Mouse (Mus musculus) bone marrow macrophage, adult 2 months (primary cell): ENCODE results near the gene Supv3l1. TPM values are rescaled to one million over a fixed set of nuclear protein-coding genes. Genes with fewer than 3 reads are reported as not detected.
A peak's percentile ranks its signal among the peaks of the same experiment; 100 is the strongest.
"Not testable (repeated sequence)": the region's sequence is repeated elsewhere in the genome, so short reads cannot be mapped to it uniquely, and the experiment has no call there.

Experiments
- H3K27ac ChIP-seq: 2 replicates; pipeline ENCODE4 v1.5.1; 2012; ENCODE audit warnings: low read depth, low read length; ENCODE audit not compliant: insufficient read depth
- H3K4me1 ChIP-seq: 2 replicates; pipeline ENCODE4 v1.6.1; 2012; ENCODE audit warnings: low read length; ENCODE audit not compliant: control insufficient read depth, insufficient read depth
- H3K4me3 ChIP-seq: 2 replicates; pipeline ENCODE4 v1.5.1; 2012; ENCODE audit warnings: mild to moderate bottlenecking, low read length, moderate library complexity; ENCODE audit not compliant: insufficient read depth
- CTCF ChIP-seq: IDR thresholded peaks from 2 replicates; pipeline ENCODE4 v1.5.1; 2012; ENCODE audit warnings: low read depth, mild to moderate bottlenecking, low read length, moderate library complexity
- POLR2A ChIP-seq: IDR thresholded peaks from 2 replicates; pipeline ENCODE4 v1.6.1; 2012; ENCODE audit warnings: mild to moderate bottlenecking, low read depth, low read length, borderline replicate concordance
- polyA plus RNA-seq: library from polyadenylated mRNA; stranded (reverse); fragments of >200 nt; gene quantifications from 2 replicates; pipeline ENCODE4 v1.2.4, GENCODE M21; 2012; ENCODE audit not compliant: missing spikeins, insufficient read depth, insufficient read length

Supv3l1 gene
- 9.4 and 14.4 TPM in 2 replicates for polyA plus RNA-seq

DNA sequence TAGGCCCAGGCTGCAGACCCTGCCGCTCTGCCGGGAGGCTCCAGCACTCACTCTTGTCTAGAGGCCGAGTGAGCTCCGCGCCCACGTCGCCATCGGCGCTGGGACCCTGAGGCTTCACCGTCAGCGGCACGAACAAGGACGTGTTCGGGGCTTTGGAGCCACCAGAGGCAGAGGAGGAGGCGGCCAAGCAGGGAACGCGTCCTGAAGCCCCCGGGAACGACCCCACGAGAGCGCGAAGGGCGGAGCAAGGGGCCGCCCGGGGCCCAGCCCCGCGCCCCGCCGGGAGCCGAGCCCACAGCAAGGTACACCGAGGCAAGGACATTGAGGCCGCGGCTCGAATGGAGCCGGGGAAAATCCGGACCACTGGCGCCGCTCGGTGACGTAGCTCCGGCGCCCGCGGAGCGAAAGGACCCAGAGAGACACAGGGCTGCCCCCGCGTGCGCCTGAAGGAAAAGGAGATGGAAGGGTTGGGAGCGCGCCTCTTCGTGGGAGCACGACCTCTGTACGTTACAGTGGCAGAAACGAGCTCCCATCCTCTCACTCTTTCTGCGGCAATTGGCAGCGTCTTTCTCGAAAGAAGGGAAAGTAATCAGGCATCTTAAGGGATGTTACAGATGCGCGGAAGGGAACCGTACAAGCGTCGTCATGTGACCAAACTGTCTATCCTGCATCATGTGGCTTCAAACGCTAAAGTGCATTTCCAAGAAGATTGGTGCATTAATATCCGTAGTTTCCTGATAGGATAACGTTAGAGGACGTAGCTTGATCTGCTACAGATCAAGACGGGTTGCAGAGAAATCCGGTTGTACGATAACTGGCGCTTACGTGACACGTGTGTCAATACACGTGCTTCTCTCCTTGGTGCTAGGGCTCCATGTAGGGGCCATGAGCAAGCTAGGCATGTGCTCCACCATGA lies at the start of gene Supv3l1, which contains the start of gene 4930507D05Rik:
Supv3l1 (minus strand) TSS at position 375 of the 916 bp plus-strand sequence.
4930507D05Rik (plus strand) TSS at position 126 of the 916 bp plus-strand sequence.
- TF ChIP-seq POLR2A: no peak
- no peak for TF ChIP-seq CTCF
- H3K4me3 ChIP-seq: peak within 1 kb of the TSS; percentile 70
- H3K27ac ChIP-seq: peak within 1 kb of the TSS; percentile 95
- H3K4me1 ChIP-seq: peaks cover 9% of the 10 kb centered on the region

DNA sequence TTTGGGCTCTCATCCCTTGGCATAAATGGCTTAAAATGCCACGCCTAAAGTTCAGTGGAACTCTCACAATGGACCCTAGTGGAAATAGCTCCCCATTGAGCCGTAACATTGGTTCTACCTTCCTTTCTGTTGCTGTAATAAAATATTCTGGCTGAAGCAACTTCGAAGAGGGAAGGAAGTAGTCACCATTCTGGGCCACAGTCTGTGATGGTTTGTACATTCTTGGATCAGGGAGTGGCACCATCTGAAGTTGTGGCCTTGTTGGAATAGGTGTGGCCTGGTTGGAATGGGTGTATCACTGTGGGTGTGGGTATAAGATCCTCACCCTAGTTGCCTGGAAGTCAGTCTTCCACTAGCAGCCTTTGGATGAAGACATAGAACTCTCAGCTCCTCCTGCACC lies 42.1 kb upstream of the Supv3l1 start:
- peak overlapping the region; percentile 90 for H3K27ac ChIP-seq
- peaks cover 20% of the 10 kb centered on the region for H3K4me1 ChIP-seq
- H3K4me3 ChIP-seq: not testable (repeated sequence)

- Histone ChIP-seq H3K27ac (no peak overlapping the region), H3K4me1 (peaks cover 32% of the 10 kb centered on the region), H3K4me3 (no peak overlapping the region)
- TF ChIP-seq POLR2A (no peak), CTCF (no peak)
These were observed 38.7 kb upstream of the Supv3l1 start for GRCm38 (mm10) chr10:62488266-62488665.

GRCm38 (mm10) chr10:62486618-62487415 lies 37.3 kb upstream of the Supv3l1 start, which contains the start of gene Vps26a:
Vps26a (minus strand) TSS chr10:62486805.
- H3K27ac ChIP-seq: peak within 1 kb of the TSS; percentile 96
- H3K4me1 ChIP-seq: peaks cover 38% of the 10 kb centered on the region
- TF ChIP-seq CTCF: no peak
- no peak for TF ChIP-seq POLR2A
- peak within 1 kb of the TSS; percentile 92 for H3K4me3 ChIP-seq

DNA sequence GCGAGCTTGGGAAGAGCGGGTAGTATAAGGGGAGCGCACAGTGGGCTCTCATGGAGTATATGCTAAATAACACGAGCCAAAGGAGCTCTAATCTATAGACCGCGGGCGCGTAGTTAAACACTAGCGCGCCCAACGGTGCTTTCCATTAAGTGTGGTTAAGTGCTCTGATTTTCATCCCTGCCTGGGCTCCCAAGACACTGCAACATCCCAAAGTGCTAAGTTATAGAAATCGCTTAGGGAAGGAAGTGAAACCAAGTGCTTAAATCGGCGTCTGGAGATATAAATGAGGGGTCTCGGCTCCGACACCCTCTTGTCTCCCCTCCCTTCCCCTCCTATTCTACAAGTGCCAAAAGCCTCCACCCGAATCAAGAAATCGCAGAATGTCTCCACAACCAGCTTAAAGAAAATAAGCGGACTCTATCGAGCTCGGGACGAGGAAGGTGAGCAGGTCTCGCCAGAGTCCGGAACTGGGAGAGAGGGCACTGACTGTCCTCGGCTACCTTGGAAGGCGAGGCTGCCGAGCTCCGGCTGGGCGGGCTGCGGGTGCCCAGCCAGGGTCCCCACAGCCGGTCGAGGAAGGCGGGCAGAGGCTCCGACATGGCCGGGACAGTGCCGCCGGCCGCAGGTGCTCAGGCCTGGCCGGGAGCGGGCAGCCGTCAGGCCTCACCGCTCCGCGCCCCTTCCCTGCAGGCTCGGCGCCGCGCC lies 36.5 kb upstream of the Supv3l1 start:
- no peak for TF ChIP-seq CTCF
- no peak for TF ChIP-seq POLR2A
- peak overlapping the region; percentile 92 for H3K4me3 ChIP-seq
- H3K4me1 ChIP-seq: peaks cover 34% of the 10 kb centered on the region
- peak overlapping the region; percentile 92 for H3K27ac ChIP-seq

DNA sequence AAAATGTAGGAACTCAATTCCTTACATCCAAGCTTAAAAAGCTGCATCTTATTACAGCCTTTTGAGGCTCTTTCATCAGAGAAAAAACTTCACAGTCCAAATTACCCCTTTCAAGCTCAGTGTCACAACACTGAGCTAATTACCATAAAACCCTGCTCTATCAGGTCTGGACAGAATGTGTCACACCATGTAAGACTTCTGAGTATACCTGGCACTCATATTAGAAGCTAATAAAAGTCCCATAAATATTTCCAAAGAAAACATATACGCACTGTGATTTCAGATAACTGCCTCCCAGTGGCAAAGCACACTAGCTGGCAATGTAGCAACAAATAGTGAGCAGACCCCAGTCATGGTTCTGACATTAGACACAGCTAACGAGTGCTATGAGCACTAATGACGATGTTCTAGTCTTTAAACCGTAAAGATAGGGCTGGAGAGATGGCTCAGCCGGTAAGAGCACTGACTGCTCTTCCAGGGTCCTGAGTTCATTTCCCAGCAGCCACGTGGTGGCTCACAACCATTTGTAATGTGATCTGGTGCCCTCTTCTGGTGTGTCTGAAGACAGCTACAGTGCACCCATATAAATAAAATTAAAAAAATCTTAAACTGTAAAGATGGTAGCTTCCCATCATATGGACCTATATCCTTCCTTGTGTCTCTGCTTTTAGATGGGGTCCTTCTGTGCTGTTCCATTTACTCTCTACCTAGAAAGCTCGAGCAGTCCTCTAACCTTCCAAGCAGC lies 31.7 kb upstream of the Supv3l1 start:
- TF ChIP-seq POLR2A (no peak), CTCF (no peak)
- H3K27ac ChIP-seq: no peak overlapping the region
- no peak overlapping the region for H3K4me3 ChIP-seq
- peaks cover 23% of the 10 kb centered on the region for H3K4me1 ChIP-seq

DNA sequence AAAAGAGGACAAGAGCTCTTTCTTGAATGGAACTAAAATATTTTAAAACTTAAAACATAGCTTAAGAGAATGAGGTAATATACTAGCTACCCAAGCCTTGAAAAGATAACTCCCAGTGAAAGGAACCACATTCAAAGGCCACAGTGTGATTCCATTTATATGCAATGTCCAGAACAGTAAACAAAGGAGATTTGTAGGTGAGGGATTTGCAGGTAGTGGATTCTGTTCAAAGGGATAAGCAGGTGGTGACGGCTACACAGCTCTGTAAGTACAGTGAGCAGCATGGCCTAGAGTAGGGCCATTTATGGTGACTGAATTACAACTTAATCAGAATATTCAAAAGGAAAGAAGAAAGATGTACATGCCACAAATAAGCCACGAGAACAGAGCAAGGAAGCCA lies 27.4 kb upstream of the Supv3l1 start:
- TF ChIP-seq POLR2A (no peak), CTCF (no peak)
- Histone ChIP-seq H3K4me1 (peaks cover 5% of the 10 kb centered on the region; the same call in 1 of the 2 replicates), H3K27ac (no peak overlapping the region), H3K4me3 (no peak overlapping the region)

GRCm38 (mm10) chr10:62474944-62475343 lies 25.4 kb upstream of the Supv3l1 start:
- Histone ChIP-seq H3K27ac (no peak overlapping the region), H3K4me3 (no peak overlapping the region), H3K4me1 (0 out of 2 replicates have a peak, but pooled peaks cover 2% of the 10 kb centered on the region)
- TF ChIP-seq POLR2A (no peak), CTCF (no peak)

DNA sequence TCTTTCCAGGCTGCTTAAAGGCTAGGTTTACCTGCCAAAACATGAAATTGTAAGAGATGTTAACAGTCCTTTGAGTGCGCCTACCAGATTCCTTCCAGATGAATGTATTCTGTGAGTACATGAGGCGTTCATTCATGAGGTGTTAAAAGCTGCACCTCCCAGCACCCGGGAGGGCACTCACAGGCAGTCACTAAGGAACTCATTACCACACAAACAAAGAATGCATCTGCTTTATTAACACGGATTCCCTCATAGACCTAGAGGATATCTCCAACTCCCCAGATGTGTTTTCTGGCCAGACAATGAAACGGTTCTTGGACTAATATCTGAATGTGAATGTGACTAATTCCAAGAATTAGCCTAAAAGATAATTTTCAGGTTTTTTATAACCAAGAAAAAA lies 21.6 kb upstream of the Supv3l1 start:
- Histone ChIP-seq H3K4me3 (no peak overlapping the region), H3K4me1 (0 out of 2 replicates have a peak, but pooled peaks cover 4% of the 10 kb centered on the region), H3K27ac (no peak overlapping the region)
- no peak for TF ChIP-seq CTCF
- no peak for TF ChIP-seq POLR2A
